Mouse (Mus musculus) megakaryocyte, embryonic 14.5 days (primary cell): Measurements from ENCODE around the gene Atp6v0d1. TPM values are rescaled to one million over a fixed set of nuclear protein-coding genes. Genes with fewer than 3 reads are reported as not detected.

Source experiments
- H3K27me3 ChIP-seq: replicated peaks from 2 replicates; pipeline ENCODE3; 2012; ENCODE audit warnings: inconsistent platforms
- H3K36me3 ChIP-seq: replicated peaks from 2 replicates; pipeline ENCODE3; 2012; ENCODE audit warnings: low read length, inconsistent platforms, mixed read lengths
- H3K4me1 ChIP-seq: 2 replicates; pipeline ENCODE4 v1.6.1; 2012; ENCODE audit warnings: inconsistent platforms
- H3K4me3 ChIP-seq: replicated peaks from 2 replicates; pipeline ENCODE3; 2012; ENCODE audit warnings: moderate library complexity, mild to moderate bottlenecking, inconsistent platforms
- H3K9me3 ChIP-seq: 2 replicates; pipeline ENCODE4 v1.6.1; 2012; ENCODE audit warnings: inconsistent platforms
- FLI1 ChIP-seq: IDR thresholded peaks from 2 replicates; pipeline ENCODE4 v1.6.1; 2012; ENCODE audit warnings: low read length, inconsistent platforms, mixed read lengths
- GATA1 ChIP-seq: IDR thresholded peaks from 3 replicates; pipeline ENCODE4 v1.6.1; 2012; ENCODE audit warnings: mixed read lengths, low read length, inconsistent platforms, borderline replicate concordance
- polyA plus RNA-seq: library from polyadenylated mRNA; stranded (reverse); fragments of >175 nt; gene quantifications from 2 replicates; pipeline ENCODE4 v1.2.3, GENCODE M21; 2012; ENCODE audit warnings: low replicate concordance; ENCODE audit not compliant: insufficient read depth

Gene Atp6v0d1
- polyA plus RNA-seq, 1 experiment, result 57.3 TPM

DNA sequence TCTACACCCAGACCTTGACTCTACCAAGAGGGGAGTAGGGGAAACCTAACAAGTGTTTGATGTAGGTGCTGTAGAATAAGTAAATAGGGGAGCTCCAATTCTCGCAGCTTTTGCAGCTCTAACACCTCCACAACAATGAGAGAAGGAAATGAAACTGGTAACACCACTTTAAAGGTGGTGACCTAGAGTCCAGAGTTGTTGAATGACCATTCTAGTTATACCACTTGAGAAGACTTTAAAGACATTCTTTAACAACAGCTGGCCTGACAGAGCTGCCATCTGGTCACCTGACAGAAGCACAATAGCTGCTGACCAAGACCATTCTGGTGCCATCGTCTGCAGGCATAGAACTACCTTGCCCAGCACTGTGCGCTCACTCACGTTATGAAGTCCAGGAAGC is 26.9 kb downstream of the Atp6v0d1 start:
- Histone ChIP-seq H3K4me1 (peaks cover 67% of the 10 kb centered on the region), H3K9me3 (no peaks in the 10 kb centered on the region), H3K27me3 (no peaks in the 10 kb centered on the region), H3K4me3 (no peak overlapping the region), H3K36me3 (peaks cover 78% of the 10 kb centered on the region)
- TF ChIP-seq GATA1 (no peak), FLI1 (no peak)

DNA sequence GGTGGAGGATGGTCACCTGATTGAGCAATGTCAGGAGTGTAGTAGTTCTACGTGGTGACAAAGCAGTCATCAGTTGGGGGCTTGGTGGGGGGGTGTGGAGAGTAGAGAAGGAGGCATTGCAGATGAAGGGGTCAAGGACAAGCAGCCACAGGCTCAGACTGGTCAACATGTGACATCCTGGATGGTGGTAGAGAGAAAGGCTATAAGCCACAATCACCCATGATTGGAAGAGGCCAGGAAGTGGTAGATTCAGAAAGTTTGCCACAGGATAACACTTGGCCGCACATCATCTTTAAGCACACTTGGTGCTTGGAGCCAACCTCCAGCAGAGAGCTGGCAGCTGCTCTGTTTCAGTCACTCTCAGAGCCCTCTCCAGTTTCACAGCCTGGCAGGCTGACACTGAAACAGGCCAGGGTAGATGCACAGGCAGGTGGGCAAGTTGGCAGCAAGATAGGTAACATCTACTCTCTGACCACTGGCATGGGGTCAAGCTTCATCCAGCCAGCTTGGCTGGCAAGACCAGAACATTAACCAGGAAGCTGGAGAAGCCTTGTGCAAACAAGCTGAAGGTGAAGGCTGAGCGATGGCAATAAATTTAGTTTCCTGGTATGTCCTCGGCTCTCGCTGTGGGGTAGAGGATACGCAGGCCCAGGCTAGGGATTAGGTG is 28.7 kb downstream of the Atp6v0d1 start:
- Histone ChIP-seq H3K27me3 (no peaks in the 10 kb centered on the region), H3K4me1 (peaks cover 67% of the 10 kb centered on the region), H3K4me3 (no peak overlapping the region), H3K9me3 (no peaks in the 10 kb centered on the region), H3K36me3 (peaks cover 89% of the 10 kb centered on the region)
- TF ChIP-seq GATA1 (no peak), FLI1 (no peak)

DNA sequence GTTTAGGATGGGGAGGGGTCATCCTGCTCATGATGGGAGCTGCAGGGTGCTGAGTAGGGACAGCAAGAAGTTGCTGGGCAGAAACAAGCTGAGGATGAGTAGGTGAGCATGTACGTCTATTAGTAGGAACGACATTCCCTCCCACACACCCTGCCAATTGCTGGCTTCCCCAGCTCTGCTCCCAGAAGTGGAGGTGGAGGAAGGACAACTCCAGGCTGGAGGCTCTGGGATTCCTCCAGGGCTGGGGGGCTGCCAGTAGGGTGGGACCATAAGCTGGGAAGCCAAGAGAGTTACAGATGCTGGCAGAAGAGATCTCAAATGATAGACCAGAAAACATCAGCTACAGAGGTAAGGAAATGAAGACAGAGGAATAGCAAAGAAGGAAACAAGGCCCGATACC is 29.3 kb downstream of the Atp6v0d1 start:
- H3K4me3 ChIP-seq, result peak overlapping the region; percentile 21
- TF ChIP-seq GATA1, result no peak
- no peak for TF ChIP-seq FLI1
- no peaks in the 10 kb centered on the region for H3K9me3 ChIP-seq
- peaks cover 89% of the 10 kb centered on the region for H3K36me3 ChIP-seq
- no peaks in the 10 kb centered on the region for H3K27me3 ChIP-seq
- H3K4me1 ChIP-seq, result peaks cover 67% of the 10 kb centered on the region

DNA sequence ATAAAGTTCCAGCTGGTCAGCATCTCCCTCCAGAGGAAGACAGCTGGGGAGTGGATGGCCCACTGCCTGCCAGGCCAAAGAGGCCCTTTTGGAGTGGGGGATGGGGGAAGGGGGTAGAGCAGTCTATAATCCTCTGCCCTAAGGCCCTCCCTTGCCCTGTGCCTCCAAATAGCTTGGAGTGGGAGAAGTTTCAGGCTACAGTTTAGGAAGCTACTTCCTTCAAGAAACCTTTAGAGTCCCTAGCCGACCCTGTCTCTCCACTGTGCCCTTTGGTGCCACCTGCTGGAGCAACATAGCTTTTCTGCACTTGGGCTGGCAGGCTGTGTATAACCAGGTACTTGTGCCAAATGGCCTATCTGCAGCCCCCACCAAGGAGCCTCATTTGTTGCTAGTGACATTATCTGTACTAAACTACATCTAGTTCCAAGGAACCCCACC is 31.9 kb downstream of the Atp6v0d1 start:
- peaks cover 96% of the 10 kb centered on the region for H3K36me3 ChIP-seq
- peak overlapping the region; percentile 1 for H3K4me3 ChIP-seq
- TF ChIP-seq GATA1 (no peak), FLI1 (no peak)
- no peaks in the 10 kb centered on the region for H3K9me3 ChIP-seq
- no peaks in the 10 kb centered on the region for H3K27me3 ChIP-seq
- H3K4me1 ChIP-seq, result peaks cover 71% of the 10 kb centered on the region

DNA sequence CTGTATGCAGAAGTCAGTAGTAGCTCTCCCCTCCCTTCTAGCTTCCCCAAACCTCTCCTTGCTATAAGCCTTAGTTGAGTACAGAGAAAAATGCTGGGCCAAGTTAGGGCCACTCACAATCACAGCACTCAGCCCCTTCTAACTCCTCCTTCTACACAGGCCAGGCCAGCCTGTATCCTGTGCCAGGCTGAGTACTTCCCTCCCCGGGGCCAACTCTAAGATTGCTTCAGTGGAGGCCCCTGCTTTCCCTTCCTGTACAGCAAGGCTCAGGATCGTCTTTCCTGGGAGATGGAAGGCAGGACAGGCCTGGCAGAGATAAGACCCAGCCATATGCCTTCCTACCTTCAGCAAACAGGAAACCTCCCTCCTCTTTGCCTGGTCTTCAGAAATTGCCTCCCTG is 32.4 kb downstream of the Atp6v0d1 start:
- no peaks in the 10 kb centered on the region for H3K9me3 ChIP-seq
- no peaks in the 10 kb centered on the region for H3K27me3 ChIP-seq
- H3K36me3 ChIP-seq, result peaks cover 96% of the 10 kb centered on the region
- H3K4me1 ChIP-seq, result peaks cover 74% of the 10 kb centered on the region
- peak overlapping the region; percentile 1 for H3K4me3 ChIP-seq
- no peak for TF ChIP-seq GATA1
- TF ChIP-seq FLI1, result no peak

DNA sequence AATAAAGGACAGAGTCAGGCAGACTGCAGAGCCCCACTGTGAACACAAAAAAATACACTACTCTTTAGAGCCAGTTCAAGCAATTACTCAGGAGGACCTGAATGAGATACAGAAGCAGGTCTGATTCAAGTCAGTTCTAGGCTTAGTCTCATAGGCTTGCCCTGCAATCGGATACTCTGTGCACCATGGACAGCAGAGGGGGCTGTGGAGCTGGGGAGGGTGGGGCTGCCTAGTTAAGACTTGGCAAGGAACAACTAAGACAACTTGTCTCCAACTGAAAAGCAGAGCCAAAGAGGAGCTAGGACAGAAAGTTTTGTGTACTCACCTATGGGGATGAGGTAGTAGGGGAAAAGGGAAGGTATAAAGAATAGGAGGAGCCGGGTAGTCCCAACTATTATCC is 34.1 kb downstream of the Atp6v0d1 start:
- H3K4me1 ChIP-seq, result peaks cover 72% of the 10 kb centered on the region
- H3K27me3 ChIP-seq, result no peaks in the 10 kb centered on the region
- H3K36me3 ChIP-seq, result peaks cover 96% of the 10 kb centered on the region
- H3K4me3 ChIP-seq, result no peak overlapping the region
- TF ChIP-seq FLI1 (no peak), GATA1 (no peak)
- H3K9me3 ChIP-seq, result no peaks in the 10 kb centered on the region

DNA sequence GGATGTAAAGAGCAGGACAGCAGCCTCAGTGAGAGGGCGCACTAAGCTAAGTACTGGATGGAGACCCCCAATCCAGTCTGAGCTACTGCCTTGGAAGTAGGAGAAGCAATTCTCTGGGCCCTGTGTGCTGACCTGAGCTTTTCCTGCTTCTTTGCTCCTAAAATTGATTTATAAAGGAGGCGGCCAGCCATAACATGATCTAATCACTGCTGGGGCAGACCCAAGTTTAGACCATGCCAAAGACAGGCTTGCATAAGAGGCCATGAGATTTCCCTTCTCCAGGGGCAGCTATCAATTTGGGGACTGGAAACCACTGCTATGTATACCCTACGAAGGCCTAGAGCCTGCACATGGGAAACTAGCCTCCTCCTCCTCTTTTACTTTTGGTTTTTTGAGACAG is 36.6 kb downstream of the Atp6v0d1 start:
- peaks cover 59% of the 10 kb centered on the region for H3K4me1 ChIP-seq
- no peak for TF ChIP-seq GATA1
- TF ChIP-seq FLI1, result no peak
- peaks cover 98% of the 10 kb centered on the region for H3K36me3 ChIP-seq
- no peaks in the 10 kb centered on the region for H3K27me3 ChIP-seq
- H3K4me3 ChIP-seq, result no peak overlapping the region
- no peaks in the 10 kb centered on the region for H3K9me3 ChIP-seq

DNA sequence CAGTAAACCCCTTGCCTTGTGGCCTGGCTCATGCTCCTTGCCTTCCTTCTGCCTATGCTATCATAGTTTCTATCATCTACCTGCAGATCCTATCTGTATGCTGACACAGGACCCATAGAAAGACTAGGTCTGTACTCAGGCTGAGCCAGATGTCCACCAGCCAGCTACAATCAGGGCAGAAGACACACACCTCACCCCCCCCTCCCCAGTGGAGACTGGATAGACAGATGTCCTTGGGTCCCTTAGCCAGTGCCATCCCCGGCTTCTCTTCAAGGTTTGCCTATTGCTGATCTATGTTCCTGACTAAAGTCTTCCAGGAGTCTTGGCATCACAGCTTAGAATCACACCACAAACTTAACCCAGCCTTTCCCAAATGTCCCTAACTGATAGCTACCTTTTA is 37.6 kb downstream of the Atp6v0d1 start:
- TF ChIP-seq FLI1 (no peak), GATA1 (no peak)
- peaks cover 55% of the 10 kb centered on the region for H3K4me1 ChIP-seq
- H3K4me3 ChIP-seq, result no peak overlapping the region
- peaks cover 98% of the 10 kb centered on the region for H3K36me3 ChIP-seq
- no peaks in the 10 kb centered on the region for H3K9me3 ChIP-seq
- H3K27me3 ChIP-seq, result no peaks in the 10 kb centered on the region

DNA sequence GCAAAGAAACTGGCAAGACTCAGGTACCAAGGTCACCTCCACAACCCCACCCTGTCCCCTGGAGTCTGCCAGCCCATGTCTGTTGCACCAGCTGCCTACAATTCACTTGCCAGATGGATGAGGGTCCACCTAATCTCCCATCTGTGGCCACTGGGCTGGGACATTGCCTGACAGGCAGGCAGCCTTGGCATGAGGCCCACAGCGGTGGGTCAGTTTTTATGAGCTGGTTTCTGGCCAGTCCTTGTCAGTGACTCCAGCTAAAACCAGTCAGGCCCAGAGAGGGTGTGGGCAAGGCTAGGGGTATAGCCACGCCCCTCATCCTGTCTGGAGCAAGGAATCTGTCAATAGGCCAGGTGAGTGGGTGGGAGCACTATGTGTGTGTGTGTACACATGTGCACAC is 38.7 kb downstream of the Atp6v0d1 start:
- H3K4me3 ChIP-seq, result no peak overlapping the region
- no peaks in the 10 kb centered on the region for H3K9me3 ChIP-seq
- peaks cover 99% of the 10 kb centered on the region for H3K36me3 ChIP-seq
- no peaks in the 10 kb centered on the region for H3K27me3 ChIP-seq
- TF ChIP-seq FLI1 (no peak), GATA1 (no peak)
- H3K4me1 ChIP-seq, result peaks cover 55% of the 10 kb centered on the region

DNA sequence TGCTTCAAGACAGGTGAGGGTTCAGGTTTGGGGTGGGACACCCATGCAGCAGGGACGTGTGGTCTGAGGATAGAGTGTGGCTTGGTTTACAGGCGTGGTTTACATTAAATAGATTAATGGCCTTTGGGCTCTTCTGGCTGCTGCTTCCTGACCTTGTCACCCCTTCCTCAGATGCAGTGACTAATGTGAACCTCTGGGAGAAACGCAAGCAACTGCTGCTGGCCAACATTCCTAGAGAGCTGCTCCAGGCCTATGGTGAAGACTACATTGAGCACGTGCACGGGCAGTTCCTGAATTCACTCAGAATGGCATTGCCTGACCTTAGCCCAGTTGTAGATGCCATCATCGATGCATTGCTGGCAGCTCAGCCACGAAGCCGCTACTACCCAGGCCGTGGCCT is 43.0 kb downstream of the Atp6v0d1 start:
- H3K4me3 ChIP-seq, result no peak overlapping the region
- H3K4me1 ChIP-seq, result peaks cover 70% of the 10 kb centered on the region
- TF ChIP-seq FLI1, result no peak
- TF ChIP-seq GATA1, result no peak
- peaks cover 77% of the 10 kb centered on the region for H3K36me3 ChIP-seq
- no peaks in the 10 kb centered on the region for H3K9me3 ChIP-seq
- peaks cover 19% of the 10 kb centered on the region for H3K27me3 ChIP-seq
